Mouse (Mus musculus) sigmoid colon, adult 10 weeks (tissue): ENCODE measurements around the gene Erbb4. TPM values are rescaled to one million over a fixed set of nuclear protein-coding genes. Genes with fewer than 3 reads are reported as not detected.

Experiments
- polyA plus RNA-seq: library from polyadenylated mRNA; stranded (reverse); fragments of 350-450 nt; fragmentation: Illumina TruSeq; extraction: RNeasy Lipid Tissue Mini Kit (QIAGEN cat#74804); gene quantifications from one replicate; pipeline ENCODE4 v1.2.3, GENCODE M21; 2014; ENCODE audit warnings: low read depth, low replicate concordance

The Erbb4 gene
- 0.06 TPM for polyA plus RNA-seq

GRCm38 (mm10) chr1:69107485-69108158, at the start of gene Erbb4:
Gene Erbb4 (minus strand): TSS chr1:69108059.

